Mouse (Mus musculus) midbrain, postnatal 0 days (tissue): Measurements from ENCODE around the gene Zranb3. TPM values are rescaled to one million over a fixed set of nuclear protein-coding genes. Genes with fewer than 3 reads are reported as not detected.
"Not testable (repeated sequence)": the region's sequence is repeated elsewhere in the genome, so short reads cannot be mapped to it uniquely, and the experiment has no call there.

Source experiments
- ATAC-seq: fragments of 200-750 bp; cut with Nextera tagmentation; 2 replicates; pipeline ENCODE4 v1.8.0; 2017; ENCODE audit warnings: moderate number of reproducible peaks, mild to moderate bottlenecking, moderate TSS enrichment, moderate library complexity; ENCODE audit not compliant: low FRiP score
- DNase-seq: peaks from one replicate; pipeline ENCODE4 v3.0.0-alpha.2; 2015; ENCODE audit warnings: low spot score
- H3K27ac ChIP-seq: fragments of 300-500 bp; sonication (generic); 2 replicates; pipeline ENCODE4 v1.5.1; 2014; ENCODE audit warnings: low read depth, mild to moderate bottlenecking, low read length, mixed read lengths
- H3K27me3 ChIP-seq: fragments of 300-500 bp; sonication (generic); 2 replicates; pipeline ENCODE4 v1.6.1; 2014; ENCODE audit warnings: low read length, control low read depth, mixed read lengths; ENCODE audit not compliant: insufficient read depth
- H3K36me3 ChIP-seq: fragments of 300-500 bp; sonication (generic); 2 replicates; pipeline ENCODE4 v1.6.1; 2014; ENCODE audit warnings: low read length, control low read depth, mixed read lengths; ENCODE audit not compliant: insufficient read depth
- H3K4me1 ChIP-seq: fragments of 300-500 bp; sonication (generic); 2 replicates; pipeline ENCODE4 v1.6.1; 2014; ENCODE audit warnings: mild to moderate bottlenecking, control low read depth, antibody characterized with exemption, low read length, mixed read lengths; ENCODE audit not compliant: insufficient read depth
- H3K4me2 ChIP-seq: fragments of 300-500 bp; sonication (generic); 2 replicates; pipeline ENCODE4 v1.6.1; 2014; ENCODE audit warnings: low read depth, mild to moderate bottlenecking, low read length, mixed read lengths; ENCODE audit not compliant: poor library complexity, severe bottlenecking
- H3K4me3 ChIP-seq: fragments of 300-500 bp; sonication (generic); 2 replicates; pipeline ENCODE4 v1.5.1; 2014; ENCODE audit warnings: low read depth, mild to moderate bottlenecking, low read length, moderate library complexity
- H3K9ac ChIP-seq: fragments of 300-500 bp; sonication (generic); replicated peaks from 2 replicates; pipeline ENCODE4 v1.6.1; 2014; ENCODE audit warnings: mild to moderate bottlenecking, low read length, moderate library complexity, mixed read lengths; ENCODE audit not compliant: poor library complexity, severe bottlenecking
- H3K9me3 ChIP-seq: fragments of 300-500 bp; sonication (generic); 2 replicates; pipeline ENCODE4 v1.6.1; 2016; ENCODE audit warnings: low read length, control low read depth
- CTCF ChIP-seq: IDR thresholded peaks from 2 replicates; pipeline ENCODE4 v1.5.1; 2016; ENCODE audit warnings: antibody characterized with exemption, mild to moderate bottlenecking
- WGBS: fragments of 180-500 bp; shearing (Covaris S2); extraction: QIAGEN DNeasy Blood & Tissue Kit; methylation state at CpG from one replicate; pipeline ENCODE4 v1.1.7; 2014; 5-methylcytosine and 5-hydroxymethylcytosine counted together
- polyA plus RNA-seq: library from polyadenylated mRNA; unstranded; fragments of >200 nt; fragmentation: Nextera tagmentation; extraction: Ambion mirVana; gene quantifications from 2 replicates; pipeline ENCODE4 v1.2.1, GENCODE M21; 2015
- total RNA-seq: library from RNA; depleted of rRNA; stranded (reverse); fragments of >200 nt; gene quantifications from 2 replicates; pipeline ENCODE4 v1.2.3, GENCODE M21; 2014

Gene Zranb3
- total and polyA plus RNA-seq, 2 experiments from 2014 or later = 2.9 to 4.2 TPM

- DNase-seq (no peak), ATAC-seq (no peak)
Observed at GRCm38 (mm10) chr1:127961140-127961539, 141.7 kb downstream of the Zranb3 start.

GRCm38 (mm10) chr1:127959312-127959718 is 143.5 kb downstream of the Zranb3 start:
- Histone ChIP-seq H3K9me3 (no peaks in the 10 kb centered on the region), H3K27ac (peak overlapping the region; percentile 79), H3K4me3 (no peak overlapping the region), H3K4me1 (peaks cover 7% of the 10 kb centered on the region; the same call in 1 of the 2 replicates), H3K36me3 (0 out of 2 replicates have a peak, but pooled peaks cover 2% of the 10 kb centered on the region), H3K9ac (peak overlapping the region; percentile 46; the same call in 1 of the 2 replicates), H3K4me2 (0 out of 2 replicates have a peak overlapping the region, but pooled peaks have one; percentile 9), H3K27me3 (no peaks in the 10 kb centered on the region)
- DNase-seq = no peak
- no peak for TF ChIP-seq CTCF
- ATAC-seq = peak; percentile 42; the same call in 1 of the 2 replicates
- WGBS = 12% methylated on average over 7 of the region's 7 CpGs

More at GRCm38 (mm10) chr1:127961140-127961539, 141.7 kb downstream of the Zranb3 start:
- H3K9me3 ChIP-seq = no peaks in the 10 kb centered on the region
- H3K27ac ChIP-seq = no peak overlapping the region
- H3K36me3 ChIP-seq = 0 out of 2 replicates have a peak, but pooled peaks cover 2% of the 10 kb centered on the region
- no peak overlapping the region for H3K4me2 ChIP-seq
- no peaks in the 10 kb centered on the region for H3K27me3 ChIP-seq
- no peak for TF ChIP-seq CTCF
- no peak overlapping the region for H3K9ac ChIP-seq
- WGBS = 91% methylated on average over 1 of the region's 1 CpGs
- no peak overlapping the region for H3K4me3 ChIP-seq
- H3K4me1 ChIP-seq = peaks cover 7% of the 10 kb centered on the region; the same call in 1 of the 2 replicates

GRCm38 (mm10) chr1:127958801-127959200 is 144.0 kb downstream of the Zranb3 start:
- 0 out of 2 replicates have a peak overlapping the region, but pooled peaks have one; percentile 46 for H3K9ac ChIP-seq
- no peaks in the 10 kb centered on the region for H3K9me3 ChIP-seq
- peaks cover 7% of the 10 kb centered on the region; the same call in 1 of the 2 replicates for H3K4me1 ChIP-seq
- 13% methylated on average over 5 of the region's 5 CpGs for WGBS
- H3K4me3 ChIP-seq = no peak overlapping the region
- TF ChIP-seq CTCF = no peak
- DNase-seq (no peak), ATAC-seq (peak; percentile 69)
- H3K4me2 ChIP-seq = 0 out of 2 replicates have a peak overlapping the region, but pooled peaks have one; percentile 9
- H3K36me3 ChIP-seq = 0 out of 2 replicates have a peak, but pooled peaks cover 2% of the 10 kb centered on the region
- no peaks in the 10 kb centered on the region for H3K27me3 ChIP-seq
- H3K27ac ChIP-seq = peak overlapping the region; percentile 79

GRCm38 (mm10) chr1:127956524-127956923 is 146.3 kb downstream of the Zranb3 start:
- Histone ChIP-seq H3K4me3 (no peak overlapping the region), H3K4me1 (peaks cover 7% of the 10 kb centered on the region; the same call in 1 of the 2 replicates), H3K4me2 (no peak overlapping the region), H3K27ac (no peak overlapping the region), H3K27me3 (no peaks in the 10 kb centered on the region), H3K9me3 (no peaks in the 10 kb centered on the region), H3K9ac (no peak overlapping the region), H3K36me3 (0 out of 2 replicates have a peak, but pooled peaks cover 2% of the 10 kb centered on the region)
- DNase-seq = no peak
- TF ChIP-seq CTCF = no peak
- 100% methylated on average over 1 of the region's 1 CpGs for WGBS
- ATAC-seq = no peak

- no peak overlapping the region for H3K9ac ChIP-seq
- DNase-seq = no peak
- no peak for ATAC-seq
- H3K27me3 ChIP-seq = no peaks in the 10 kb centered on the region
- TF ChIP-seq CTCF = no peak
- H3K9me3 ChIP-seq = no peaks in the 10 kb centered on the region
- H3K4me3 ChIP-seq = no peak overlapping the region
- peaks cover 6% of the 10 kb centered on the region; the same call in 1 of the 2 replicates for H3K4me1 ChIP-seq
- H3K36me3 ChIP-seq = no peaks in the 10 kb centered on the region
- H3K4me2 ChIP-seq = no peak overlapping the region
- no peak overlapping the region for H3K27ac ChIP-seq
- 89% methylated on average over 4 of the region's 4 CpGs for WGBS
Observed at GRCm38 (mm10) chr1:127954800-127955199, 148.0 kb downstream of the Zranb3 start.

GRCm38 (mm10) chr1:127954198-127954597 is 148.6 kb downstream of the Zranb3 start:
- not testable (repeated sequence) for H3K36me3 ChIP-seq, H3K4me3 ChIP-seq, ATAC-seq, H3K9me3 ChIP-seq, H3K9ac ChIP-seq, H3K27ac ChIP-seq, H3K27me3 ChIP-seq, H3K4me1 ChIP-seq, H3K4me2 ChIP-seq, DNase-seq
- 83% methylated on average over 4 of the region's 4 CpGs for WGBS
